Mouse (Mus musculus): ENCODE measurements around the gene Kcnj10.

GRCm38 (mm10) chr1:172418173-172418572 lies 77.2 kb downstream of the Kcnj10 start:
- TF ChIP-seq POLR2A (IDR thresholded peaks at IDR 0.05; ENCODE audit: insufficient read depth, low read depth, low read length) = no peak
- no peak for TF ChIP-seq CTCF (IDR thresholded peaks at IDR 0.05)

Measured in heart, adult 2 months (tissue).